Mouse (Mus musculus) heart, adult 2 months (tissue): ENCODE measurements around the gene Tcta. TPM values are rescaled to one million over a fixed set of nuclear protein-coding genes. Genes with fewer than 3 reads are reported as not detected.
"Not testable (repeated sequence)": the region's sequence is repeated elsewhere in the genome, so short reads cannot be mapped to it uniquely, and the experiment has no call there.

Source experiments
- DNase-seq, 2 experiments: peaks; one replicate each; pipeline ENCODE4 v3.0.0; 2021
- H3K27ac ChIP-seq: fragments of 200-600 bp; 2 replicates; pipeline ENCODE4 v1.8.1; 2022
- H3K27me3 ChIP-seq: fragments of 200-500 bp; 2 replicates; pipeline ENCODE4 v1.6.1; 2012; ENCODE audit warnings: mild to moderate bottlenecking, low read length, inconsistent platforms, mixed read lengths; ENCODE audit not compliant: control insufficient read depth, insufficient read depth
- H3K36me3 ChIP-seq: fragments of 200-500 bp; 2 replicates; pipeline ENCODE4 v1.6.1; 2012; ENCODE audit warnings: low read length, inconsistent platforms; ENCODE audit not compliant: control insufficient read depth, insufficient read depth
- H3K4me1 ChIP-seq: fragments of 200-500 bp; 2 replicates; pipeline ENCODE4 v1.6.1; 2011; ENCODE audit warnings: low read length; ENCODE audit not compliant: control insufficient read depth, insufficient read depth
- H3K4me3 ChIP-seq: fragments of 200-600 bp; 2 replicates; pipeline ENCODE4 v1.8.1; 2022
- H3K79me2 ChIP-seq: fragments of 200-500 bp; replicated peaks from 2 replicates; pipeline ENCODE4 v1.6.1; 2012; ENCODE audit warnings: mild to moderate bottlenecking, inconsistent platforms, low read length, moderate library complexity, mixed read lengths; ENCODE audit not compliant: control insufficient read depth, insufficient read depth
- H3K9ac ChIP-seq: fragments of 200-500 bp; 2 replicates; pipeline ENCODE4 v1.6.1; 2012; ENCODE audit warnings: low read depth, mild to moderate bottlenecking, control low read depth, inconsistent platforms, low read length, mixed read lengths
- CTCF ChIP-seq: fragments of 200-600 bp; IDR thresholded peaks from 2 replicates; pipeline ENCODE4 v1.8.1; 2022; ENCODE audit warnings: antibody characterized with exemption, mild to moderate bottlenecking, moderate library complexity
- EP300 ChIP-seq: fragments of 200-500 bp; IDR thresholded peaks from 2 replicates; pipeline ENCODE4 v1.6.1; 2011; ENCODE audit warnings: low read depth, low read length, control low read depth; ENCODE audit not compliant: insufficient read depth
- POLR2A ChIP-seq: fragments of 200-500 bp; IDR thresholded peaks from 2 replicates; pipeline ENCODE4 v1.6.1; 2011; ENCODE audit warnings: mild to moderate bottlenecking, low read depth, low read length, control low read depth; ENCODE audit not compliant: insufficient read depth
- WGBS: fragments of 180-500 bp; shearing (Covaris S2); methylation state at CpG from one replicate; pipeline ENCODE4 v1.1.7; 2018; 5-methylcytosine and 5-hydroxymethylcytosine counted together
- intact Hi-C: fragments of 180-260 bp; cut with DNase I; formaldehyde crosslinking; loops from one replicate; pipeline ENCODE4 v1.15.1; 2025
- polyA plus RNA-seq: library from polyadenylated mRNA; depleted of rRNA; stranded (reverse); fragments of >200 nt; gene quantifications from 2 replicates; pipeline ENCODE4 v1.2.3, GENCODE M21; 2012
- total RNA-seq, 2 experiments: library from RNA; stranded (reverse); gene quantifications; 2 replicates each; pipeline ENCODE4 v1.2.3; 2021

Gene Tcta
- total and polyA plus RNA-seq, 3 experiments: 50.5 to 64.8 (median 52.8) TPM

GRCm38 (mm10) chr9:108273485-108273884 lies 32.5 kb downstream of the Tcta start:
- Histone ChIP-seq H3K9ac (no peak overlapping the region), H3K4me1 (no peaks in the 10 kb centered on the region; the same call in 1 of the 2 replicates), H3K79me2 (no peaks in the 10 kb centered on the region; the same call in 1 of the 2 replicates), H3K27me3 (no peaks in the 10 kb centered on the region), H3K4me3 (no peak overlapping the region), H3K36me3 (no peaks in the 10 kb centered on the region), H3K27ac (no peak overlapping the region)
- no peak for DNase-seq
- intact Hi-C loops: no loop called here
- 88% methylated on average over 4 of the region's 4 CpGs for WGBS
- TF ChIP-seq CTCF (no peak), POLR2A (no peak), EP300 (no peak)

DNA sequence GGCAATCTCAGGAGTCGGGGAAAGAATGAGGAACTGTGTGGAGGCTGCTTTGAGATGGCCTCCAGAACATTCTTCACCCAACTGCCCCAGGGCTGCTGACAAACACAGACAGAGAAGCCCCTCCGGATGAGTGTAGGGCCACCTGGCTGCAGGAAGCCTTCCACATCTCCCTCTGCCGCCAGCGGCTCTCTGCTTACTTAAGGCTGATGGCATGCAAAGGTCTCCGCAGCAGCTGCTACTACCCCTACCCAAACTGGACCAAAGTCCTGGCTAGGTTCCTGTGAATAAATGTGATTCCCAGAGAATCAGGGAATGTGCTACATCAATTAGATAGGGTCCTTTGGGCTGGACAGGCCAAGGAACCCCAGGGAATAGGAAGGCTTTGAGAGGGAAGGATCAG lies 33.3 kb downstream of the Tcta start:
- 65% methylated on average over 5 of the region's 5 CpGs for WGBS
- no peak overlapping the region for H3K9ac ChIP-seq
- H3K27me3 ChIP-seq: no peaks in the 10 kb centered on the region
- no peak for TF ChIP-seq CTCF
- no peak for TF ChIP-seq POLR2A
- TF ChIP-seq EP300: no peak
- no peaks in the 10 kb centered on the region for H3K36me3 ChIP-seq
- H3K4me3 ChIP-seq: no peak overlapping the region
- intact Hi-C loops: no loop called here
- DNase-seq: no peak
- H3K79me2 ChIP-seq: no peaks in the 10 kb centered on the region; the same call in 1 of the 2 replicates
- no peaks in the 10 kb centered on the region; the same call in 1 of the 2 replicates for H3K4me1 ChIP-seq
- no peak overlapping the region for H3K27ac ChIP-seq

GRCm38 (mm10) chr9:108271941-108272340 lies 34.0 kb downstream of the Tcta start:
- H3K36me3 ChIP-seq: no peaks in the 10 kb centered on the region
- no peak for TF ChIP-seq POLR2A
- H3K9ac ChIP-seq: no peak overlapping the region
- H3K27me3 ChIP-seq: no peaks in the 10 kb centered on the region
- no peak for DNase-seq
- no peak overlapping the region for H3K27ac ChIP-seq
- peaks cover 4% of the 10 kb centered on the region for H3K4me1 ChIP-seq
- intact Hi-C loops: no loop called here
- H3K4me3 ChIP-seq: no peak overlapping the region
- no peaks in the 10 kb centered on the region; the same call in 1 of the 2 replicates for H3K79me2 ChIP-seq
- 56% methylated on average over 2 of the region's 2 CpGs for WGBS

DNA sequence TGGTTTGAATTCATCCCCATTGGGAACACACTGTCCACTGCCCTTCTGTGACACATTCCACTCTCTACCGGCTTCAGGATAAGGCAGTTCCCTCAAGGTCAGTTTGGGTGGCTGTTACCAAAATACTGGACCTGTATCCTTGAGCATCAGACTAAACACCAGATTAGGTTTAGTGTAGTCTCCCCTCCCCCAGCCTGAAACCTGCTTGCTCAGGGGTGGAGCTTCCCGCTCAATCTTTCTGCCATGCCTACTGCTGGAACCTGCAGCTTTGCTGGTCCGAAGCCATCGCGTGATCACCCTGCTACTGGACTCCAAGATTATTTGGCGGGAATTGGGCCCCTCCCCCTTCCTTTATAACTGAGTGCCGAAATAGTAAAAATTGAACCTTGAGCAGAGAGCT lies 37.3 kb downstream of the Tcta start:
- H3K9ac ChIP-seq, H3K4me1 ChIP-seq, H3K36me3 ChIP-seq, intact Hi-C loops, H3K27ac ChIP-seq, H3K4me3 ChIP-seq, H3K27me3 ChIP-seq, H3K79me2 ChIP-seq: not testable (repeated sequence)
- WGBS: 25% methylated on average over 7 of the region's 7 CpGs
- DNase-seq: peak in 1 of 2 experiments; percentile 38

DNA sequence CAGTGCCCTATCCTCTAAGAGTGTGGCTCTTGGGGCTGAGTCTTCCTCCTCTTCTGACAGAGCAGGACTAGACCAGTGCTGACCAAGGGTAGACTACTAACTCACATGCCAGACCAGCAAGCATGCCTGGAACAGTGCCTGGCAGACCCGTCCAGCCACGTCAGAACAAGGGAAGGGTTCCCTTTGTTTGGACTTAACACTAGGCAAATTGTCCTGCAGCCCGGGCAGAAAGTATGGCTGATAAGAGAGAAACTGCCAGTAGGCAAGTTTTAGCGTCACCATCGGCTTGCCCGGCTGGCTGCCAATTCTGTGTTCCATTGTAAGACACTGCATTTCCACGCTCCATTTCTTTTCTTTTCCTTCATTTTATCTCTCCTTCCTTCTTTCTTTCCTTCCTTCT lies 38.3 kb downstream of the Tcta start:
- H3K4me1 ChIP-seq: peaks cover 9% of the 10 kb centered on the region
- WGBS: 35% methylated on average over 7 of the region's 7 CpGs
- no peak overlapping the region for H3K9ac ChIP-seq

DNA sequence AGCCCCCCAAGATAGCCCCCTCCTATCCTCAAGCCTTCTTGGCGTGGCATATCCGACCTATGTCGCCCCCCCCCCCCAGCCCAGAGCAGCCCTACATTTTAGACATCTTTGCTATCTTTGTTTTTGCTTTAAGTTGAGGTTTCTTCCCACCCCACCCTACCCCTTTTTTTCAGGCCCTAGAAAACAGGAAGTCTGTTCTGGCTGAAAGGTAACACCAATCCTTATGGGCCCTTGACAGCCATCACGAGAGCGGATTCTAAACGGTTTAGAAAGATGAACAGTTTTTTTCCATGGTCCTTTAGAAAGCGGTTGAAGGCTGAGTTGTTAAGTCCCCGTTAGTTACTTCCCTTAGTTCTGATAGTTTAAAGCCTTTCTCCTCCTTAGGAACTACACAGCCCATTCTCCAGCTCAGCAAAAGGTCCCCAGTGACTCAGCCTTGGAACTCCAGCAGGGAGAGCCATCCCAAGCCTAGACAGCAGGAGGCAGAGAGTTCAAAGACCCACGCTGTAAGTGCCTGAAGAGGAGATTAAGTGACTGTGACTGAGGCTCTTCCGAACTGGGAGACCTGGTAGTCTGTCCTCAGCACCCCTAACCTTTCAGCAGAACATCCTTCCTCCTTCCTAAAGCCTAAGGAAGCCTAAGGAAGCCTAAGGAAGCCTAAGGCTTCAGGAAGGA lies 39.6 kb downstream of the Tcta start:
- H3K27me3 ChIP-seq: no peaks in the 10 kb centered on the region
- 0 out of 2 replicates have a peak, but pooled peaks cover 1% of the 10 kb centered on the region for H3K79me2 ChIP-seq
- no peak for DNase-seq
- intact Hi-C loops: no loop called here
- H3K36me3 ChIP-seq: peaks cover 4% of the 10 kb centered on the region; the same call in 1 of the 2 replicates
- H3K9ac ChIP-seq: no peak overlapping the region
- H3K4me1 ChIP-seq: peaks cover 12% of the 10 kb centered on the region
- no peak overlapping the region for H3K4me3 ChIP-seq
- TF ChIP-seq EP300 (no peak), POLR2A (no peak), CTCF (no peak)
- 74% methylated on average over 10 of the region's 10 CpGs for WGBS
- H3K27ac ChIP-seq: no peak overlapping the region; the same call in 1 of the 2 replicates

More for the DNA sequence above, 38.3 kb downstream of the Tcta start:
- DNase-seq: peak; percentile 55 to 76
- H3K79me2 ChIP-seq: no peaks in the 10 kb centered on the region; the same call in 1 of the 2 replicates
- intact Hi-C loops: no loop called here
- peak overlapping the region; percentile 60 for H3K27ac ChIP-seq
- TF ChIP-seq EP300: peak; percentile 29; the same call in 1 of the 2 replicates
- TF ChIP-seq POLR2A: no peak
- H3K36me3 ChIP-seq: peaks cover 4% of the 10 kb centered on the region; the same call in 1 of the 2 replicates
- no peaks in the 10 kb centered on the region for H3K27me3 ChIP-seq
- no peak overlapping the region for H3K4me3 ChIP-seq
